Mouse (Mus musculus) spleen, postnatal 4 days (tissue): ENCODE data around the gene Hmgb1.

Source experiments
- DNase-seq, 2 experiments: peaks; one replicate each; pipeline ENCODE4 v3.0.0; 2022; ENCODE audit warnings: low spot score in 2 of 2

Hmgb1 gene

GRCm38 (mm10) chr5:148996709-148997037 is 187.6 kb downstream of the Hmgb1 start:
- DNase-seq = no peak
